Mouse (Mus musculus): Measurements from ENCODE around the gene Ahdc1. TPM values are rescaled to one million over a fixed set of nuclear protein-coding genes. Genes with fewer than 3 reads are reported as not detected.

The Ahdc1 gene
- total RNA-seq, 2 experiments from 2014 or later = 72.1 to 86.9 TPM

- DNase-seq (ENCODE audit: low spot score in 2 of 2) = no peak
These were observed 26.7 kb downstream of the Ahdc1 start for GRCm38 (mm10) chr4:133037798-133038197.

- DNase-seq (ENCODE audit: low spot score in 2 of 2) = peak in 1 of 2 experiments; percentile 56
These were observed 27.6 kb downstream of the Ahdc1 start for GRCm38 (mm10) chr4:133038521-133039115.

GRCm38 (mm10) chr4:133039116-133039819, 28.2 kb downstream of the Ahdc1 start:
- peak; percentile 54 to 62 for DNase-seq (ENCODE audit: low spot score in 2 of 2)

- no peak for DNase-seq (ENCODE audit: low spot score in 2 of 2)
These were observed 28.8 kb downstream of the Ahdc1 start for GRCm38 (mm10) chr4:133039832-133040231.

GRCm38 (mm10) chr4:133040241-133040904, 29.3 kb downstream of the Ahdc1 start:
- no peak for DNase-seq (ENCODE audit: low spot score in 2 of 2)

- no peak for DNase-seq (ENCODE audit: low spot score in 2 of 2)
These were observed 31.2 kb downstream of the Ahdc1 start for GRCm38 (mm10) chr4:133042244-133042643.

GRCm38 (mm10) chr4:133042651-133043635, 31.9 kb downstream of the Ahdc1 start:
- no peak for DNase-seq (ENCODE audit: low spot score in 2 of 2)

- DNase-seq (ENCODE audit: low spot score in 2 of 2) = no peak
These were observed 33.0 kb downstream of the Ahdc1 start for GRCm38 (mm10) chr4:133043798-133044646.

GRCm38 (mm10) chr4:133044647-133045094, 33.6 kb downstream of the Ahdc1 start:
- no peak for DNase-seq (ENCODE audit: low spot score in 2 of 2)

GRCm38 (mm10) chr4:133045771-133046474, 34.9 kb downstream of the Ahdc1 start:
- DNase-seq (ENCODE audit: low spot score in 2 of 2) = no peak

- DNase-seq (ENCODE audit: low spot score in 2 of 2) = no peak
These were observed 35.8 kb downstream of the Ahdc1 start for GRCm38 (mm10) chr4:133046691-133047352.

- no peak for DNase-seq (ENCODE audit: low spot score in 2 of 2)
These were observed 36.5 kb downstream of the Ahdc1 start for GRCm38 (mm10) chr4:133047353-133048105.

- no peak for DNase-seq (ENCODE audit: low spot score in 2 of 2)
These were observed 38.2 kb downstream of the Ahdc1 start for GRCm38 (mm10) chr4:133049071-133049920.

GRCm38 (mm10) chr4:133050196-133050836, 39.3 kb downstream of the Ahdc1 start:
- DNase-seq (ENCODE audit: low spot score in 2 of 2) = no peak

GRCm38 (mm10) chr4:133050837-133051549, 39.9 kb downstream of the Ahdc1 start:
- DNase-seq (ENCODE audit: low spot score in 2 of 2) = no peak

GRCm38 (mm10) chr4:133051550-133051865, 40.4 kb downstream of the Ahdc1 start:
- DNase-seq (ENCODE audit: low spot score in 2 of 2) = no peak

Measured in adrenal gland, adult 18-20 months (tissue).